Mouse (Mus musculus) thymus, postnatal 10 days (tissue): Measurements from ENCODE around the gene Gm21818.
"Not testable (repeated sequence)": the region's sequence is repeated elsewhere in the genome, so short reads cannot be mapped to it uniquely, and the experiment has no call there.

Source experiments
- DNase-seq, 2 experiments: peaks; one replicate each; pipeline ENCODE4 v3.0.0; 2021; ENCODE audit warnings: low spot score in 2 of 2

The Gm21818 gene

GRCm38 (mm10) chr13:120172133-120172532 is at the start of gene Gm21818:
TSS of gene Gm21818 (plus strand) at chr13:120172433.
- DNase-seq: not testable (repeated sequence)

GRCm38 (mm10) chr13:120139946-120140345 is 32.3 kb upstream of the Gm21818 start, which contains the start of gene Gm20767:
TSS of gene Gm20767 (plus strand) at chr13:120140246.
- DNase-seq: not testable (repeated sequence)

- DNase-seq: not testable (repeated sequence)
These were observed 29.9 kb upstream of the Gm21818 start for GRCm38 (mm10) chr13:120142348-120142747.

- DNase-seq: not testable (repeated sequence)
These were observed 22.4 kb upstream of the Gm21818 start for GRCm38 (mm10) chr13:120149660-120150407.

- not testable (repeated sequence) for DNase-seq
These were observed 21.6 kb upstream of the Gm21818 start for GRCm38 (mm10) chr13:120150589-120150988.

GRCm38 (mm10) chr13:120168301-120168700 is 3.9 kb upstream of the Gm21818 start:
- not testable (repeated sequence) for DNase-seq

GRCm38 (mm10) chr13:120196189-120196821 is 24.1 kb downstream of the Gm21818 start:
- DNase-seq: not testable (repeated sequence)

- not testable (repeated sequence) for DNase-seq
These were observed 43.6 kb downstream of the Gm21818 start, which contains the start of gene Gm21762 for GRCm38 (mm10) chr13:120215847-120216246. TSS of gene Gm21762 (minus strand) at chr13:120215947.

- not testable (repeated sequence) for DNase-seq
These were observed 48.7 kb downstream of the Gm21818 start for GRCm38 (mm10) chr13:120220922-120221321.

GRCm38 (mm10) chr13:120223012-120223659 is 50.9 kb downstream of the Gm21818 start:
- DNase-seq: not testable (repeated sequence)
